Mouse (Mus musculus) midbrain, embryonic 10.5 days (tissue): ENCODE results near the gene Jarid2. TPM values are rescaled to one million over a fixed set of nuclear protein-coding genes. Genes with fewer than 3 reads are reported as not detected.

ENCODE experiments used
- DNase-seq: peaks from one replicate; pipeline ENCODE4 v3.0.0-alpha.2; 2017; ENCODE audit warnings: low spot score
- H3K27ac ChIP-seq: fragments of 300-500 bp; sonication (generic); replicated peaks from 2 replicates; pipeline ENCODE4 v1.5.1; 2016; ENCODE audit warnings: mild to moderate bottlenecking
- H3K27me3 ChIP-seq: fragments of 300-500 bp; sonication (generic); 2 replicates; pipeline ENCODE4 v1.6.1; 2016; ENCODE audit warnings: low read depth, mild to moderate bottlenecking; ENCODE audit not compliant: poor library complexity, severe bottlenecking
- H3K36me3 ChIP-seq: fragments of 300-500 bp; sonication (generic); 2 replicates; pipeline ENCODE4 v1.6.1; 2016; ENCODE audit warnings: mild to moderate bottlenecking, moderate library complexity
- H3K4me1 ChIP-seq: fragments of 300-500 bp; sonication (generic); 2 replicates; pipeline ENCODE4 v1.6.1; 2016
- H3K4me3 ChIP-seq: fragments of 300-500 bp; sonication (generic); 2 replicates; pipeline ENCODE4 v1.5.1; 2016; ENCODE audit warnings: mild to moderate bottlenecking, moderate library complexity
- H3K9me3 ChIP-seq: fragments of 300-500 bp; sonication (generic); replicated peaks from 2 replicates; pipeline ENCODE4 v1.6.1; 2016; ENCODE audit warnings: mild to moderate bottlenecking
- WGBS: fragments of 180-500 bp; shearing (Covaris S2); methylation state at CpG from one replicate; pipeline ENCODE4 v1.1.7; 2016; 5-methylcytosine and 5-hydroxymethylcytosine counted together
- polyA plus RNA-seq: library from polyadenylated mRNA; unstranded; fragments of >200 nt; fragmentation: Nextera tagmentation; extraction: Ambion mirVana; gene quantifications from 2 replicates; pipeline ENCODE4 v1.2.1, GENCODE M21; 2016

Gene Jarid2
- polyA plus RNA-seq, 1 experiment from 2014 or later: 63.8 TPM

GRCm38 (mm10) chr13:44946880-44947635, 217.8 kb downstream of the Jarid2 start:
- no peaks in the 10 kb centered on the region for H3K9me3 ChIP-seq
- H3K27me3 ChIP-seq: no peaks in the 10 kb centered on the region
- H3K4me1 ChIP-seq: peaks cover 20% of the 10 kb centered on the region
- peak overlapping the region; percentile 37 for H3K4me3 ChIP-seq
- peak overlapping the region; percentile 74 for H3K27ac ChIP-seq
- no peak for DNase-seq
- 63% methylated on average over 8 of the region's 8 CpGs for WGBS
- peaks cover 9% of the 10 kb centered on the region for H3K36me3 ChIP-seq

DNA sequence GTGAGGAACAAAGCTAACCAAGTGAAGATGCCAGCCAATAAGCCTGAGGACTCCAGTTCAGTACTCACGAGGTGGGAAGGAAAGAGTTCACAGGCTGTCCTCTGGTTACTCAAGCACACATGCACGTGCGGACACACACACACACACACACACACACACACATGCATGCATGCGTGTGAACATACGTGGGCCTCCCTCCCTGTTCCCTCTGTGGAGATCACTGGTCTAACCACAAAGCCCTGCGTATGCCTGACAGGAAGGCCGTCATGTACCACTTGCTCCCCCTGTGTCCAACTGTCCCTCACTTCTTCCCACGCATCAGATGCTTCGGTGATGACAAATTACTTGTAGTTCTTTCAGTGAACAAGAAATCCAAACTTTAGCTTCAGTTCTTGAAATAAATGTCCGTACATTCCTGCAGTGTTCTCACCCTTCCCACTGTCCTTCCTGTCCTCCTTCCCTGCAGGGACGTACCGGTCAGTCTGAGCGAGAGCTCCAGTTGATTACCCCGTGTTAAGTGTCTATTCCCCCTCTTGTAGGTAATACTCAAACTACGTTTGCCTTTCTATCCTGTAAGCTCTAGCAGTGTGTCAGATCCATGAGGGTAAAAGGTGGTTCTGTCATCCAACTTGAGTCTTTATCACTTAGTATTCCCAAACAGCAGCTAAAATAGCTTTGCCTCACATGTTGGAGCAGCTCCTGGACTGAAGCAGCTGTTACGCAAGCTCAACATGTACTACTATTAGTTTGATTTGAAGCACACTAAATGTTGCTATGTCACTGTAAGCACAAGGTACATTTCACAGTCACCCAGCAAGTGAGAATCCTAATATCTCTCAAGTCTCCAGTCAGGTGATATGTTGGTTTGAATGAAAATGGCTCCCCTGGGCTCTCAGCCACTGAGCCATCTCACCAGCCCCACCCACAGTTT, 219.3 kb downstream of the Jarid2 start:
- DNase-seq: no peak
- Histone ChIP-seq H3K27me3 (no peaks in the 10 kb centered on the region), H3K36me3 (peaks cover 11% of the 10 kb centered on the region), H3K27ac (no peak overlapping the region), H3K9me3 (no peaks in the 10 kb centered on the region), H3K4me3 (no peak overlapping the region), H3K4me1 (peaks cover 20% of the 10 kb centered on the region)
- 91% methylated on average over 16 of the region's 16 CpGs for WGBS

DNA sequence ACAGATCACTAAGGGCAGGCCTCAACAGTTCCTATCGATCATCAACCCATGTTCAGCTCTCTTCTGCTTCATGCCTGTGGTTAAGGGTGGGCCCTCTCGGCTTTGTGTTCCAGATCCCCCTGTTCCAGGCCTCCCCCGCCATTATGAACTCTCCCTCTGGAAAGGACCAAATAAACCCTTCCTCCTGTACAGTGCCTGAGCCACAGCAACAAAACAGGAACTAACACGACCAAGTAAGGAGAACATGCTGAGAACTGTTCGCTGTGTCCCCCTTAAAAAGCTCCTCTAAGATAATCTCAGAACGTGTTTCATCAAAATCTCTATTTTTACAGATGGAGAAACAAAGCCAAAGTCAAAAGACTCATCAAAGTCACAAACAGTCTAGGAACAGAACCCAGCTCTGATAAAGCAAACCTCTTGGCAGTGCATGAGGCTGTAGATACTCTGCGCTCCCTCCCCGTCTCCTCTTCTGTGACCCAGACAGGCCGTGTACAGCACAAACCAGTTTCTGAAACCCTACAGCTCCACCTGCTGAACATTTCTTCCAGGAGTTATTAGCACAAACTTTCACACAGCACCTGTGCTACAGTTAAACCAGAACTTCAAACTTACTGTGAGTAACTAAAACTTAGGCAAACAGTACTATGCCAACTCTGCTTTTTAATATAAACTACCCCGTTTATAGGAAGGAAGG, 223.3 kb downstream of the Jarid2 start:
- Histone ChIP-seq H3K36me3 (peaks cover 18% of the 10 kb centered on the region), H3K4me1 (peaks cover 2% of the 10 kb centered on the region), H3K4me3 (no peak overlapping the region), H3K9me3 (no peaks in the 10 kb centered on the region), H3K27ac (0 out of 2 replicates have a peak overlapping the region, but pooled peaks have one; percentile 14), H3K27me3 (no peaks in the 10 kb centered on the region)
- 84% methylated on average over 10 of the region's 10 CpGs for WGBS
- no peak for DNase-seq

DNA sequence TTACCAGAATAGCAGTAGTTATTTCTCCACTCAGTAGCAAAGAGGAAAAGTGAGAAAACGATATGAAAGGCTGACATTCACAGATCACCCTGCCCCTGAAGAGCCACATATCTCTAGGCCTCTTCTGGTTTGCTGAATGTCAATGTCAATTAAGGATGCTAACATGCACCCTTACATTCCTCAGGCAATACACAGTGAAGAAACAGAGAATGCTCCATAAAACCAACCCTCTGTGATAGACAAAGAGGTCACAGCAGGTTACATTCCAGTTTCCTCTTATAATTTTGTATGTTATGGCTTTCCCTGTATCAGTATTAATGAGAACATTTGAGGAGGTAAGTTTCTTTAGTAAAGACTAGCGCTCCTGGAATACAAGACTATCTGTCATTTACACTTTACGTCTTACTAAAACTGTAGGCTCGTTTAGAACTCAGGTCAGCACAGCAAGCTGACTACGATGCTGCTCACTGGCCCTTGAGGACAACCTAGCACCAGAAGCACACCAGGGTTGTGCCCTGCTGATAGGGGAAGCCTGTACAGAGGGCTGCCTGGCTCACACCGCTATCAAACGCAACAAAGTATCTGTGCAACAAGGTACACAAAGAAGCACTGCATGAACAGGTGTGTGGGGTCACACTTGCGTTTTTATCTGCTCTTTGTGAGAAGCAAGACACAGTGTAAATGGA, 224.4 kb downstream of the Jarid2 start:
- Histone ChIP-seq H3K4me3 (no peak overlapping the region), H3K36me3 (peaks cover 18% of the 10 kb centered on the region), H3K4me1 (no peaks in the 10 kb centered on the region), H3K9me3 (no peaks in the 10 kb centered on the region), H3K27ac (no peak overlapping the region), H3K27me3 (no peaks in the 10 kb centered on the region)
- WGBS: 86% methylated on average over 8 of the region's 8 CpGs
- no peak for DNase-seq

- no peaks in the 10 kb centered on the region for H3K4me1 ChIP-seq
- no peaks in the 10 kb centered on the region for H3K9me3 ChIP-seq
- no peak for DNase-seq
- WGBS: 94% methylated on average over 1 of the region's 1 CpGs
- H3K36me3 ChIP-seq: peaks cover 18% of the 10 kb centered on the region
- H3K27me3 ChIP-seq: no peaks in the 10 kb centered on the region
- no peak overlapping the region for H3K27ac ChIP-seq
- no peak overlapping the region for H3K4me3 ChIP-seq
These were observed 224.9 kb downstream of the Jarid2 start for GRCm38 (mm10) chr13:44954232-44954568.

- Histone ChIP-seq H3K36me3 (peaks cover 18% of the 10 kb centered on the region), H3K4me1 (no peaks in the 10 kb centered on the region), H3K27me3 (no peaks in the 10 kb centered on the region), H3K27ac (no peak overlapping the region), H3K4me3 (no peak overlapping the region), H3K9me3 (no peaks in the 10 kb centered on the region)
- 95% methylated on average over 6 of the region's 6 CpGs for WGBS
- no peak for DNase-seq
These were observed 226.5 kb downstream of the Jarid2 start for GRCm38 (mm10) chr13:44955781-44956180.

DNA sequence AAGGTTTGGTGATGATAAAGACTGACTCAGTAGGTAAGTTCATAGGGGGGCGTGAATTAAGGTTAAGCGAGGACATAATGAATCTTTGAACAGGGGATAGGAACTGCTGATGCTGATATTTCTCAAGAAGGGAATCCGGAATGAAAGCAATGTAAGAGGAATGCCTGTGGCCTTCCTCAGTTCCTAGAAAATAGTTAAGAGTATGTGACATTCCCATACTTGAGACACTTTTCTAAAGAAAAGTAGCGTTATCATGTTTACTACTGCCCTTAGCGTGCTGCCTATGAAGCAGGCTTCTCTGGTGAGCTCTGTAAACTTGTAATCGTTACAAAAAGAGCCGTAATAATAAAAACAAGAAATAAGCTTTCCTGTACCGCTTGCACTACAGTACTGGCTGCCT, 227.8 kb downstream of the Jarid2 start:
- no peak for DNase-seq
- H3K4me3 ChIP-seq: no peak overlapping the region
- H3K36me3 ChIP-seq: peaks cover 14% of the 10 kb centered on the region
- no peaks in the 10 kb centered on the region for H3K27me3 ChIP-seq
- no peaks in the 10 kb centered on the region for H3K9me3 ChIP-seq
- H3K27ac ChIP-seq: no peak overlapping the region
- WGBS: 93% methylated on average over 8 of the region's 8 CpGs
- H3K4me1 ChIP-seq: no peaks in the 10 kb centered on the region

DNA sequence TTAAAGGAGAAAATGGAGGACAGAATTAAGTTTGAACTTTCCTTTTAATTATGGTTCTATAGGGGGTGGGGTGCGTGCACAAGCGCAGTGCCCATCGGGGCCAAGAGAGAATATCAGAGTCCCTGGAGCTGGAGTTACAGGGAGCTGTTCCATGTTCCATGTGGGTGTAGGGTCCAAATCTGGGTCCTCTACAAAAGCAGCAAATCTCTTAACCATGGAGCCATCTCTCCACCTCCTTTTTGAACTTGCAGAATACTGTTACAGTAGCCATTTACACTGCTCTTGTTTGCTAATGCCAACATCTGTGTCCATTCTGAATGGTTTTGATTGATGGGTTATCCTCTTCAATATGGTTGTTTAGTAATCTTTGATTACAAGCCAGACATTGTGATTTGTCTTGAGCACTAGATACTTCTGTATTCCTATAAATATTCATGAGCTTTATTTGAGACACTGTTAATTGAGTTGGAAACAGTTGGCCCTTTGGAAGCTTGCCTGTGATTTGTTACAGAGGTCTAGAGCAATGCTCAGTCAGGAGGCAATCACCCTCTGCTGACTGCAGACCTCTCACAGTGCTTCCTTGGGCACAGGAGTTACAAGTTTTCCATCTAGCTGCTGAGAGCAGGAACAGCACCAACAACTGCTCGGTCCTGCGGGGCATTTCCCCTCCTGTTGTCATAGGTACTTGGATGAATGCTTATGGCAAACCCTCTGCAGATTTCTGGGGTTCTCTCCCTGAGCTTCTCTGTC, 231.4 kb downstream of the Jarid2 start:
- no peak overlapping the region for H3K27ac ChIP-seq
- no peaks in the 10 kb centered on the region for H3K4me1 ChIP-seq
- WGBS: 87% methylated on average over 5 of the region's 5 CpGs
- no peak overlapping the region for H3K4me3 ChIP-seq
- H3K27me3 ChIP-seq: no peaks in the 10 kb centered on the region
- H3K9me3 ChIP-seq: no peaks in the 10 kb centered on the region
- no peak for DNase-seq
- H3K36me3 ChIP-seq: peaks cover 14% of the 10 kb centered on the region
